Mouse (Mus musculus) heart, embryonic 12.5 days (tissue): ENCODE results near the gene Cxcr4. TPM values are rescaled to one million over a fixed set of nuclear protein-coding genes. Genes with fewer than 3 reads are reported as not detected.

Experiments
- ATAC-seq: fragments of 200-750 bp; cut with Nextera tagmentation; 2 replicates; pipeline ENCODE4 v1.8.0; 2017; ENCODE audit warnings: moderate TSS enrichment, moderate library complexity; ENCODE audit not compliant: insufficient number of reproducible peaks, low FRiP score
- H3K27ac ChIP-seq: fragments of 300-500 bp; sonication (generic); 2 replicates; pipeline ENCODE4 v1.5.1; 2016; ENCODE audit warnings: mild to moderate bottlenecking, moderate library complexity; ENCODE audit not compliant: poor library complexity, severe bottlenecking
- H3K27me3 ChIP-seq: fragments of 300-500 bp; sonication (generic); replicated peaks from 2 replicates; pipeline ENCODE4 v1.6.1; 2016; ENCODE audit warnings: mild to moderate bottlenecking, moderate library complexity
- H3K36me3 ChIP-seq: fragments of 300-500 bp; sonication (generic); 2 replicates; pipeline ENCODE4 v1.6.1; 2016; ENCODE audit warnings: mild to moderate bottlenecking, moderate library complexity
- H3K4me1 ChIP-seq: fragments of 300-500 bp; sonication (generic); replicated peaks from 2 replicates; pipeline ENCODE4 v1.6.1; 2016; ENCODE audit warnings: mild to moderate bottlenecking
- H3K4me2 ChIP-seq: fragments of 300-500 bp; sonication (generic); 2 replicates; pipeline ENCODE4 v1.6.1; 2016; ENCODE audit warnings: mild to moderate bottlenecking, moderate library complexity
- H3K4me3 ChIP-seq: fragments of 300-500 bp; sonication (generic); 2 replicates; pipeline ENCODE4 v1.5.1; 2016; ENCODE audit warnings: mild to moderate bottlenecking
- H3K9ac ChIP-seq: fragments of 300-500 bp; sonication (generic); 2 replicates; pipeline ENCODE4 v1.6.1; 2016; ENCODE audit warnings: mild to moderate bottlenecking, moderate library complexity
- H3K9me3 ChIP-seq: fragments of 300-500 bp; sonication (generic); replicated peaks from 2 replicates; pipeline ENCODE4 v1.6.1; 2016; ENCODE audit warnings: mild to moderate bottlenecking, moderate library complexity
- WGBS: fragments of 180-500 bp; shearing (Covaris S2); methylation state at CpG from one replicate; pipeline ENCODE4 v1.1.7; 2016; 5-methylcytosine and 5-hydroxymethylcytosine counted together
- polyA plus RNA-seq: library from polyadenylated mRNA; unstranded; fragments of >200 nt; fragmentation: Nextera tagmentation; extraction: Ambion mirVana; gene quantifications from 2 replicates; pipeline ENCODE4 v1.2.1, GENCODE M21; 2016

The Cxcr4 gene
- polyA plus RNA-seq, 1 experiment from 2014 or later, result 0.95 TPM

GRCm38 (mm10) chr1:128597209-128597782 lies 5.2 kb upstream of the Cxcr4 start:
- peaks cover 27% of the 10 kb centered on the region for H3K4me1 ChIP-seq
- no peak overlapping the region for H3K4me2 ChIP-seq
- ATAC-seq, result no peak
- no peak overlapping the region for H3K27ac ChIP-seq
- H3K36me3 ChIP-seq, result no peaks in the 10 kb centered on the region
- no peak overlapping the region for H3K9ac ChIP-seq
- no peaks in the 10 kb centered on the region for H3K9me3 ChIP-seq
- H3K27me3 ChIP-seq, result peaks cover 23% of the 10 kb centered on the region
- 77% methylated on average over 15 of the region's 15 CpGs for WGBS
- no peak overlapping the region for H3K4me3 ChIP-seq

- Histone ChIP-seq H3K27me3 (peaks cover 23% of the 10 kb centered on the region), H3K36me3 (no peaks in the 10 kb centered on the region), H3K27ac (no peak overlapping the region), H3K9me3 (no peaks in the 10 kb centered on the region), H3K4me2 (no peak overlapping the region), H3K4me3 (no peak overlapping the region), H3K4me1 (peaks cover 29% of the 10 kb centered on the region), H3K9ac (no peak overlapping the region)
- 11% methylated on average over 6 of the region's 6 CpGs for WGBS
- ATAC-seq, result no peak
These were observed 3.4 kb upstream of the Cxcr4 start for GRCm38 (mm10) chr1:128595528-128595927.

- WGBS, result 25% methylated on average over 3 of the region's 3 CpGs
- no peak overlapping the region for H3K9ac ChIP-seq
- H3K4me3 ChIP-seq, result no peak overlapping the region
- H3K27me3 ChIP-seq, result peaks cover 23% of the 10 kb centered on the region
- no peak overlapping the region for H3K4me2 ChIP-seq
- no peaks in the 10 kb centered on the region for H3K9me3 ChIP-seq
- no peak overlapping the region for H3K27ac ChIP-seq
- H3K4me1 ChIP-seq, result peaks cover 30% of the 10 kb centered on the region
- H3K36me3 ChIP-seq, result no peaks in the 10 kb centered on the region
- ATAC-seq, result no peak
These were observed 3.0 kb upstream of the Cxcr4 start for GRCm38 (mm10) chr1:128595105-128595420.

- H3K27me3 ChIP-seq, result peaks cover 28% of the 10 kb centered on the region
- no peak overlapping the region for H3K4me2 ChIP-seq
- H3K9me3 ChIP-seq, result no peaks in the 10 kb centered on the region
- H3K27ac ChIP-seq, result no peak overlapping the region
- ATAC-seq, result no peak
- no peaks in the 10 kb centered on the region for H3K36me3 ChIP-seq
- no peak overlapping the region for H3K9ac ChIP-seq
- H3K4me1 ChIP-seq, result peaks cover 30% of the 10 kb centered on the region
- WGBS, result 40% methylated on average over 12 of the region's 12 CpGs
- no peak overlapping the region for H3K4me3 ChIP-seq
These were observed 2.4 kb upstream of the Cxcr4 start for GRCm38 (mm10) chr1:128594353-128595104.

- no peak overlapping the region for H3K27ac ChIP-seq
- peak overlapping the region; percentile 66 for H3K4me3 ChIP-seq
- ATAC-seq, result peak; percentile 48; the same call in 1 of the 2 replicates
These were observed 938 bp upstream of the Cxcr4 start for GRCm38 (mm10) chr1:128592961-128593501.

GRCm38 (mm10) chr1:128591721-128592210 lies 327 bp downstream of the Cxcr4 start:
- Histone ChIP-seq H3K9ac (peak overlapping the region; percentile 49), H3K9me3 (no peaks in the 10 kb centered on the region), H3K4me3 (peak overlapping the region; percentile 66), H3K4me2 (peak overlapping the region; percentile 87), H3K36me3 (no peaks in the 10 kb centered on the region), H3K27ac (no peak overlapping the region), H3K27me3 (peaks cover 32% of the 10 kb centered on the region), H3K4me1 (peaks cover 30% of the 10 kb centered on the region)
- no peak for ATAC-seq
- under 1% methylated on average over 20 of the region's 20 CpGs for WGBS

More at GRCm38 (mm10) chr1:128592961-128593501, 938 bp upstream of the Cxcr4 start:
- peak overlapping the region; percentile 63; the same call in 1 of the 2 replicates for H3K9ac ChIP-seq
- H3K4me1 ChIP-seq, result peaks cover 30% of the 10 kb centered on the region
- peak overlapping the region; percentile 87 for H3K4me2 ChIP-seq
- H3K36me3 ChIP-seq, result no peaks in the 10 kb centered on the region
- H3K9me3 ChIP-seq, result no peaks in the 10 kb centered on the region
- H3K27me3 ChIP-seq, result peaks cover 34% of the 10 kb centered on the region
- under 1% methylated on average over 24 of the region's 24 CpGs for WGBS

- no peak for ATAC-seq
- under 1% methylated on average over 63 of the region's 63 CpGs for WGBS
- Histone ChIP-seq H3K27me3 (peaks cover 32% of the 10 kb centered on the region), H3K4me2 (peak overlapping the region; percentile 87), H3K4me1 (peaks cover 30% of the 10 kb centered on the region), H3K9ac (peak overlapping the region; percentile 49), H3K27ac (no peak overlapping the region), H3K4me3 (peak overlapping the region; percentile 66), H3K36me3 (no peaks in the 10 kb centered on the region), H3K9me3 (no peaks in the 10 kb centered on the region)
These were observed 1.0 kb downstream of the Cxcr4 start for GRCm38 (mm10) chr1:128590816-128591720.

GRCm38 (mm10) chr1:128590011-128590410 lies 2.1 kb downstream of the Cxcr4 start:
- 16% methylated on average over 6 of the region's 6 CpGs for WGBS
- Histone ChIP-seq H3K27me3 (peaks cover 26% of the 10 kb centered on the region), H3K9me3 (no peaks in the 10 kb centered on the region), H3K36me3 (no peaks in the 10 kb centered on the region), H3K4me2 (peak overlapping the region; percentile 11; the same call in 1 of the 2 replicates), H3K4me3 (0 out of 2 replicates have a peak overlapping the region, but pooled peaks have one; percentile 66), H3K9ac (no peak overlapping the region), H3K4me1 (peaks cover 22% of the 10 kb centered on the region), H3K27ac (no peak overlapping the region)
- ATAC-seq, result no peak

GRCm38 (mm10) chr1:128589488-128589887 lies 2.6 kb downstream of the Cxcr4 start:
- Histone ChIP-seq H3K36me3 (no peaks in the 10 kb centered on the region), H3K4me3 (no peak overlapping the region), H3K27ac (no peak overlapping the region), H3K4me2 (0 out of 2 replicates have a peak overlapping the region, but pooled peaks have one; percentile 11), H3K9ac (no peak overlapping the region), H3K27me3 (peaks cover 21% of the 10 kb centered on the region), H3K4me1 (peaks cover 18% of the 10 kb centered on the region), H3K9me3 (no peaks in the 10 kb centered on the region)
- WGBS, result 87% methylated on average over 9 of the region's 9 CpGs
- ATAC-seq, result no peak

- ATAC-seq, result no peak
These were observed 3.8 kb downstream of the Cxcr4 start for GRCm38 (mm10) chr1:128588337-128588736.

More at GRCm38 (mm10) chr1:128588337-128588736, 3.8 kb downstream of the Cxcr4 start:
- 71% methylated on average over 2 of the region's 2 CpGs for WGBS
- Histone ChIP-seq H3K9ac (no peak overlapping the region), H3K36me3 (no peaks in the 10 kb centered on the region), H3K4me3 (no peak overlapping the region), H3K4me1 (peaks cover 13% of the 10 kb centered on the region), H3K4me2 (no peak overlapping the region), H3K27ac (no peak overlapping the region), H3K27me3 (peaks cover 11% of the 10 kb centered on the region), H3K9me3 (no peaks in the 10 kb centered on the region)
